Mouse (Mus musculus) olfactory bulb, adult 2 months (tissue): Measurements from ENCODE around the gene Ddb1.

ENCODE experiments used
- CTCF ChIP-seq: fragments of 200-500 bp; IDR thresholded peaks from 2 replicates; pipeline ENCODE4 v1.5.1; 2012; ENCODE audit warnings: low read depth, mild to moderate bottlenecking, low read length, moderate library complexity; ENCODE audit not compliant: insufficient read depth
- POLR2A ChIP-seq: fragments of 200-500 bp; IDR thresholded peaks from 2 replicates; pipeline ENCODE4 v1.6.1; 2012; ENCODE audit warnings: mild to moderate bottlenecking, low read depth, low read length, moderate library complexity; ENCODE audit not compliant: insufficient read depth

DNA sequence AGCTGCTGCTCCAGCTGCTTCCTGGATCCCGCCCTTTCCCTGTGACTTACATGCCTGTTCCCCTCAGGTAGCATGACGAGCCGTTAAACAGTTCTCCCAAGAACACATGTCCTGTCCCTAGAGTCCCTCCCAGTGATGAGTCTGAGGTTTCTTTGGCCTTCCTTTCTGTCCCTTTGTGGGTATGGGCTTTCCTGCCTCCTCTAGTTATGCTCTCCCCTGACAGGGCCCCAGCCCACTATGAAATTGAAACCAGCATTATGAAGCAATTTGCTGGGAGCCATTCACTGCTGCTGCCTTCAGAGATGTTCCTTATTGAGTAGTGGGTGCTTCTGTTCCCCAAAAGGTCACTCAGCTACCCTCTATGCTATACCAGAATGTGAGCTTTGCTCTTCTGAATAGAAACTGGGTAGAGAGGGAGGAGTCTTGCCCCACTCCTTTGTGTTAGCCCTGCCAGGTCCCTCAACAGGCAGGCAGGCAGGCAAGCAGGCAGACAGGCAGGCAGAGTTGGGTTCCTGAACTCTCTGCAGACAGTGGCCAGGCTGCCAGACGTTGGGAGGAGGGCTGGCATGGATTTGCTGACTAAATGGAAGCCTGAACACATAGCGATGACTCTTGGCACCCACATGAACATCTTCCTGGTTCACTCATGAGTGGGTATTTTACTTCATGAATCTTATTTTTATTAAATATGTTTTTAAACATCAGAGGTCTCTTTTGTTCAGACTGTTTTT, 15.8 kb upstream of the Ddb1 start:
- TF ChIP-seq CTCF = no peak
- TF ChIP-seq POLR2A = no peak
